Mouse (Mus musculus): ENCODE data around the gene Lgmn.

DNA sequence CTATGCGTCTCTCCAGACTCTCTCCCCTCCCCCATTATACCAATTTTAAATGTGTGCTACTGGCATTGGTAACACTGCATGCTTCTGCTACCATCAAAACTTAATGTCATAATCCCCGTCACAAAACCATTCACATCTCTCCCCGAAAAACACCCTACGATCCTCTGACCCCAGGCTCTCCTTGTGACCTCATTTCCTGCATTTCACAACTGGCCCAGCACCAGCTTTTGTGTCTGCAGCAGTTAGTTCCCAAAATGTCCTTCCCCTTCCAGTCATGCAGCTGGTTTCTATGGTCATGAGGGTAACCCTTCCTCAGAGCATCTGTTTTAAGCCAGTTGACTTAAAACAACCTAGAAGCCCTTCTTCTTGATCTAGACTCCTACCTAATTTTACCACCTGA lies 5.8 kb upstream of the Lgmn start:
- TF ChIP-seq CTCF (IDR thresholded peaks at IDR 0.05; ENCODE audit: low read depth) (no peak), EP300 (IDR thresholded peaks at IDR 0.05; ENCODE audit: low read depth) (no peak)

All from liver, embryonic 14.5 days (tissue).